Mouse (Mus musculus): ENCODE measurements around the gene Lix1l. TPM values are rescaled to one million over a fixed set of nuclear protein-coding genes. Genes with fewer than 3 reads are reported as not detected.
A peak's percentile ranks its signal among the peaks of the same experiment; 100 is the strongest.

Gene Lix1l
- total and polyA plus RNA-seq, 3 experiments = 0.49 to 3.6 (median 2.4) TPM

GRCm38 (mm10) chr3:96632058-96632457 lies 31.1 kb downstream of the Lix1l start:
- Histone ChIP-seq H3K27me3 (ENCODE audit: insufficient read depth, low read length) (no peaks in the 10 kb centered on the region), H3K9me3 (replicated peaks) (no peaks in the 10 kb centered on the region), H3K4me1 (ENCODE audit: insufficient read depth, low read depth, low read length) (peaks cover 46% of the 10 kb centered on the region), H3K4me3 (ENCODE audit: low read depth, low read length) (no peak overlapping the region), H3K36me3 (replicated peaks) (peaks cover 40% of the 10 kb centered on the region)
- ATAC-seq (ENCODE audit: extremely low read depth, insufficient number of reproducible peaks, low FRiP score, poor library complexity, severe bottlenecking) = no peak
- DNase-seq (ENCODE audit: low spot score) = no peak
- TF ChIP-seq POLR2AphosphoS5 (IDR thresholded peaks at IDR 0.05; ENCODE audit: insufficient replicate concordance, low read depth, low read length) = no peak
- TF ChIP-seq GATA2 (IDR thresholded peaks at IDR 0.05; ENCODE audit: borderline replicate concordance, low read depth, low read length) = no peak
- no peak for TF ChIP-seq CTCF (IDR thresholded peaks at IDR 0.05; ENCODE audit: low read depth, low read length)
- no peak for TF ChIP-seq GATA1 (IDR thresholded peaks at IDR 0.05; ENCODE audit: borderline replicate concordance, low read length)
- no peak for TF ChIP-seq TAL1 (conservative IDR thresholded peaks at IDR 0.05; ENCODE audit: low read depth, low read length)

DNA sequence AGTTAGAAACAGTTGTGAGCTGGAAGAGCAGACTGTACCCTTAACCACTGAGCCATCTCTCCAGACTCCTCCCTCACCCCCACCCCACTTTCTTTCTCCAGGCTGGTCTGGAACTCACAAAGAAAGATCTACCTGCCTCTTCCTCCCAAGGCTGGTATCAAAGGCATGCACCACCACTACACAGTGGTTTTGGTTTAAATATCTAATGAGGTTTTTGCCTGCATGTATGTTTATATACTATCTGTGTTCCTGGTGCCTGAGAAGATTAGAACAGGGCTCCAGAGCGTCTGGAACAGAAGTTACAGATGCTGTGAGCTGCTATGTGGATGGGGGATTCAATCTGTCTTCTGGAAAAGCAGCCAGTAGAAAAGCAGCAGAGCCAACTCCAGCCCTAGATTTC lies 33.1 kb downstream of the Lix1l start:
- no peak overlapping the region for H3K4me3 ChIP-seq (ENCODE audit: low read depth, low read length)
- H3K9me3 ChIP-seq (replicated peaks) = no peaks in the 10 kb centered on the region
- no peaks in the 10 kb centered on the region for H3K27me3 ChIP-seq (ENCODE audit: insufficient read depth, low read length)
- H3K4me1 ChIP-seq (ENCODE audit: insufficient read depth, low read depth, low read length) = peaks cover 47% of the 10 kb centered on the region
- H3K36me3 ChIP-seq (replicated peaks) = peaks cover 56% of the 10 kb centered on the region
- TF ChIP-seq TAL1 (conservative IDR thresholded peaks at IDR 0.05; ENCODE audit: low read depth, low read length) (no peak), GATA1 (IDR thresholded peaks at IDR 0.05; ENCODE audit: borderline replicate concordance, low read length) (no peak), POLR2AphosphoS5 (IDR thresholded peaks at IDR 0.05; ENCODE audit: insufficient replicate concordance, low read depth, low read length) (no peak), GATA2 (IDR thresholded peaks at IDR 0.05; ENCODE audit: borderline replicate concordance, low read depth, low read length) (no peak), CTCF (IDR thresholded peaks at IDR 0.05; ENCODE audit: low read depth, low read length) (no peak)
- no peak for ATAC-seq (ENCODE audit: extremely low read depth, insufficient number of reproducible peaks, low FRiP score, poor library complexity, severe bottlenecking)
- DNase-seq (ENCODE audit: low spot score) = no peak

GRCm38 (mm10) chr3:96634928-96635879 lies 34.3 kb downstream of the Lix1l start, which contains the start of the genes Pex11b and Gm42957:
Gene Pex11b, plus strand, starts transcription at chr3:96635376.
Gene Gm42957, plus strand, starts transcription at chr3:96635474.
- peak; percentile 71 for ATAC-seq (ENCODE audit: extremely low read depth, insufficient number of reproducible peaks, low FRiP score, poor library complexity, severe bottlenecking)
- peaks cover 68% of the 10 kb centered on the region for H3K36me3 ChIP-seq (replicated peaks)

DNA sequence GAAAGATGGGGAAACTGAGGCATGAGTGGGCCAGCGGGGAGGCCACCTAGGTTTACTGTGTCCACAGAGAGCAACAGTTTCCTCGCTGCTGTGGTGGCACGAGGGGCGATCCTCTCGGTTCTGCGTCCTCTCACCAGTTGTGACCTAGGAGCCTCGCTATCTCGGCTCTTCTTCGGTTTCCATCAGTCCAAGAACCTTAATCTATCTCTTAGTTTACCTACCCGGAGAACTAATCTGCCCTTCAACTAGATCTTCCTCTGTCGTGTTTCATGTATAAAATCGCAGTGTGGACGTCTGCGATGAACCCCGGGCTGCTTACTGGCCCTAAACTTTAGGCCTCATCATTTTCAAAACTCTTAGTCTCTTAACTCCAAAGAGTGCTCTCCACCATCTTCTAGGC lies 35.0 kb downstream of the Lix1l start:
- no peak for TF ChIP-seq GATA1 (IDR thresholded peaks at IDR 0.05; ENCODE audit: borderline replicate concordance, low read length)
- no peak for TF ChIP-seq POLR2AphosphoS5 (IDR thresholded peaks at IDR 0.05; ENCODE audit: insufficient replicate concordance, low read depth, low read length)
- TF ChIP-seq TAL1 (conservative IDR thresholded peaks at IDR 0.05; ENCODE audit: low read depth, low read length) = no peak
- no peak for TF ChIP-seq GATA2 (IDR thresholded peaks at IDR 0.05; ENCODE audit: borderline replicate concordance, low read depth, low read length)
- TF ChIP-seq CTCF (IDR thresholded peaks at IDR 0.05; ENCODE audit: low read depth, low read length) = no peak
- DNase-seq (ENCODE audit: low spot score) (no peak), ATAC-seq (ENCODE audit: extremely low read depth, insufficient number of reproducible peaks, low FRiP score, poor library complexity, severe bottlenecking) (no peak)
- Histone ChIP-seq H3K4me1 (ENCODE audit: insufficient read depth, low read depth, low read length) (peaks cover 45% of the 10 kb centered on the region), H3K9me3 (replicated peaks) (no peaks in the 10 kb centered on the region), H3K27me3 (ENCODE audit: insufficient read depth, low read length) (no peaks in the 10 kb centered on the region), H3K36me3 (replicated peaks) (peaks cover 72% of the 10 kb centered on the region), H3K4me3 (ENCODE audit: low read depth, low read length) (peak overlapping the region; percentile 88)

More at GRCm38 (mm10) chr3:96634928-96635879, 34.3 kb downstream of the Lix1l start, which contains the start of the genes Pex11b and Gm42957:
- Histone ChIP-seq H3K27me3 (ENCODE audit: insufficient read depth, low read length) (no peaks in the 10 kb centered on the region), H3K4me1 (ENCODE audit: insufficient read depth, low read depth, low read length) (peaks cover 49% of the 10 kb centered on the region), H3K4me3 (ENCODE audit: low read depth, low read length) (peak within 1 kb of the TSS; percentile 88), H3K9me3 (replicated peaks) (no peaks in the 10 kb centered on the region)
- TF ChIP-seq GATA2 (IDR thresholded peaks at IDR 0.05; ENCODE audit: borderline replicate concordance, low read depth, low read length) (no peak), CTCF (IDR thresholded peaks at IDR 0.05; ENCODE audit: low read depth, low read length) (no peak), POLR2AphosphoS5 (IDR thresholded peaks at IDR 0.05; ENCODE audit: insufficient replicate concordance, low read depth, low read length) (no peak; the same call in 1 of the 2 replicates), TAL1 (conservative IDR thresholded peaks at IDR 0.05; ENCODE audit: low read depth, low read length) (no peak), GATA1 (IDR thresholded peaks at IDR 0.05; ENCODE audit: borderline replicate concordance, low read length) (no peak)
- DNase-seq (ENCODE audit: low spot score) = peak; percentile 80

GRCm38 (mm10) chr3:96636448-96636847 lies 35.5 kb downstream of the Lix1l start:
- Histone ChIP-seq H3K27me3 (ENCODE audit: insufficient read depth, low read length) (no peaks in the 10 kb centered on the region), H3K9me3 (replicated peaks) (no peaks in the 10 kb centered on the region), H3K36me3 (replicated peaks) (peaks cover 72% of the 10 kb centered on the region), H3K4me3 (ENCODE audit: low read depth, low read length) (peak overlapping the region; percentile 88), H3K4me1 (ENCODE audit: insufficient read depth, low read depth, low read length) (peaks cover 43% of the 10 kb centered on the region)
- TF ChIP-seq GATA1 (IDR thresholded peaks at IDR 0.05; ENCODE audit: borderline replicate concordance, low read length) (no peak), CTCF (IDR thresholded peaks at IDR 0.05; ENCODE audit: low read depth, low read length) (no peak), GATA2 (IDR thresholded peaks at IDR 0.05; ENCODE audit: borderline replicate concordance, low read depth, low read length) (no peak), TAL1 (conservative IDR thresholded peaks at IDR 0.05; ENCODE audit: low read depth, low read length) (no peak), POLR2AphosphoS5 (IDR thresholded peaks at IDR 0.05; ENCODE audit: insufficient replicate concordance, low read depth, low read length) (no peak)
- DNase-seq (ENCODE audit: low spot score) = no peak
- no peak for ATAC-seq (ENCODE audit: extremely low read depth, insufficient number of reproducible peaks, low FRiP score, poor library complexity, severe bottlenecking)

GRCm38 (mm10) chr3:96639219-96639618 lies 38.3 kb downstream of the Lix1l start:
- no peak for DNase-seq (ENCODE audit: low spot score)
- TF ChIP-seq GATA1 (IDR thresholded peaks at IDR 0.05; ENCODE audit: borderline replicate concordance, low read length) = no peak
- TF ChIP-seq GATA2 (IDR thresholded peaks at IDR 0.05; ENCODE audit: borderline replicate concordance, low read depth, low read length) = no peak
- no peak for TF ChIP-seq TAL1 (conservative IDR thresholded peaks at IDR 0.05; ENCODE audit: low read depth, low read length)
- peak; percentile 58 for TF ChIP-seq CTCF (IDR thresholded peaks at IDR 0.05; ENCODE audit: low read depth, low read length)
- no peak for TF ChIP-seq POLR2AphosphoS5 (IDR thresholded peaks at IDR 0.05; ENCODE audit: insufficient replicate concordance, low read depth, low read length)
- Histone ChIP-seq H3K9me3 (replicated peaks) (no peaks in the 10 kb centered on the region), H3K27me3 (ENCODE audit: insufficient read depth, low read length) (no peaks in the 10 kb centered on the region), H3K36me3 (replicated peaks) (peaks cover 73% of the 10 kb centered on the region), H3K4me1 (ENCODE audit: insufficient read depth, low read depth, low read length) (peaks cover 34% of the 10 kb centered on the region), H3K4me3 (ENCODE audit: low read depth, low read length) (no peak overlapping the region)
- ATAC-seq (ENCODE audit: extremely low read depth, insufficient number of reproducible peaks, low FRiP score, poor library complexity, severe bottlenecking) = 0 out of 2 replicates have a peak, but pooled peaks have one; percentile 30

All from G1E (cell line).